Mouse (Mus musculus): ENCODE measurements around the gene Dtwd1.
"Not testable (repeated sequence)": the region's sequence is repeated elsewhere in the genome, so short reads cannot be mapped to it uniquely, and the experiment has no call there.

The Dtwd1 gene

DNA sequence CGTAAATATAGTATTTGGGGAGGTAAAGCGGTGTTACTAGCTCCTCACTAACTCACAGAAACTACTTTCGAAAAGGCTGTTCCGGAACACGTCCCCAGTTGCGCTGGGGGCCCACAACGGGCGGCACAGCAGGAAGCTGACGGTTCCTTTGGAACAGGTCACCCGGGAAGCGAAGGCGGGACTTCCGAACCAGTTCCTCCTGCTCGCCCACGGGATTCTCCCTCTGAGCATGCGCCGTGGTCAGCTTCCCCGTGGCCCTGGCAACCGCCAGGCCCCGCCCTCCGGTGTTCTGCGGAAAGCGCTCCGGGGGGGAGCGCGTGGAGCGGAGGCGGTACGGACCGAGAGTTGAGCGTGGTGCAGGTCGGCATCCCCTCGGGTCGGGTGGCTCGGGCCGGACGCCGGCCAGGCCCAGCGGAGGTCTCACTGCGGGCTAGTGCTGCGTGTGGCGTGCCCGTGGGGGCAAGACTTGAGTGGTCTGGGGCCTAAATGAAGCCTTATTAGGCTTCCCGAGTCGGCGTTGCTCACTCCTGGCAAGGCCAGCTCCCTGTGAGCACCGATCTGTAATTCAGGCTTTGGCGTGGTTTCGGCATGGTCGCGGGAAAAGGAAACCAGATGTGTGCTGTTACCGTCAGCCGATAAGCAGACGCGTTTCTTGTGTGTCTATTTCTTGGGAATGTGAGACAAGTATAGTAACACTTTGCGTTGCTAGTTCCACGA lies at the start of gene Dtwd1, which contains the start of gene Fam227b:
Dtwd1 (plus strand) TSS at position 287 of the 717 bp plus-strand sequence.
Fam227b (minus strand) TSS at position 150 of the 717 bp plus-strand sequence.
- peak; percentile 100 for DNase-seq (ENCODE audit: low spot score)

DNA sequence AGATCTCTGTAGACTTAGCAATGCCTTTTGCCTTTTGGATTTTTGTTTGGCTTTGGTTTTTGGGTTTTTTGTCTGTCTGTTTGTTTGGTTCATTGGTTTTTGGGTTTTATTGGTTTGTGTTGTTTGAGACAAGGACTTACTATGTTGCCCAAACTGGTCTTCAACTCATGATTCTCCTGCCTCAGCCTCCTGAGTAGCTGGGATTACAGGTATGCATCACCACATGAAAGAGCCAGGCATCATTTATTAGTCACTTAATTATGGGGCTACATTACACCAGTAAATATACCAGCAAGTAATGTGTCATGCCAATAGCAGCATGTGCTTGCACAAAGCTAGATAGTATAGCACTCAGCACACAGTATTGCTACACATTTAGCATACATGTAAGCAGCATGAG lies 4.2 kb upstream of the Dtwd1 start:
- DNase-seq (ENCODE audit: low spot score), result no peak

DNA sequence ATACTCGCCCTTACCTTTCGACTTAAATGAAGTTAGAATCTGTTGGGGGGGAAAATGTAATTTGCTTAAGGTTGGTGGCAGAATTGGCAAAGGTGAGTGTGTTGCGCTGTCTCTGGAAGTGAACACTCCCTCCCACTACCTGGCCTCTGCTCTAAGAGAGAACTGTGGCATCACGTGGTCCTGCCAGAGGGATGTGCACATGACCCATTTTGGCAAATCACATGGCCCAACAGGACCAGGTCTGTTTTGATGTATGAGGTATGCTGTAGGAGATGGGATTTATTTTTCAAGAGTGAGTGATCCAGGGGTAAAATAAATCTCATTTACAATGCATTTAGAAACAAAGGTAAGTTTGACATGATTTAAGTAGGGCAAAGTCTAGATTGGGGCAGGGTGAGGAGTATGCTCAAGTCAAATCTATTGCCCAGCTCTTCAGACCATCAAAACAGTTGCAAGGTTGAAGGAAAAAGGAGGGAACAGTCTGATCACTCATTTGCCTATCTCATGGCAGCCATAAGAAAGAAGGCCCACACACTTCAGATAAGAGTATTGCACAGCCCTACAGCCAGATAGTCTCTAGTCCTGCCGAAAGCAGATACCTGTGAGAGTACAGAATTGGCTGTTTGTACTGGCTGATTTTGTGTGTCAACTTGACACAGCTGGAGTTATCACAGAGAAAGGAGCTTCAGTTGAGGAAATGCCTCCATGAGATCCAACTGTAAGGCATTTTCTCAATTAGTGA lies 13.5 kb downstream of the Dtwd1 start:
- no peak for DNase-seq (ENCODE audit: low spot score)

DNA sequence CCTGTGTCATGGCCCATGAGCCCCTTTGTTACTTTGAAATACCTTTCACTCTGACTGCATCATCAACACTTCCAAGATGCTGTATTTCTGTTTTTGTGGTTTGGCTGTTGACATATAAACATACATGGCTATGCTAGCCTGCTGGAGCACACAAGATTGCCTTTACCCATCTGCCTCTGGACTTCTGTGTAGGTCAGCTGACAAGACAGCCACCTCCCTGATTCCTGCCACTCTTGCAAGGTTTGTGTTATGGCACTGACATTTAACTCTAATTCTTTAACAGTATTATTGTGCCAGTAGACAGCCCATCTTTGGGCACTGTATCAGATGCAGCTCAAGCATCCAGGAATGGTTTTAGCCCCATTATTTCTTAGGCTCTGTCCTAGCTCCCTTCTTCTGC lies 14.4 kb downstream of the Dtwd1 start:
- DNase-seq (ENCODE audit: low spot score), result no peak

DNA sequence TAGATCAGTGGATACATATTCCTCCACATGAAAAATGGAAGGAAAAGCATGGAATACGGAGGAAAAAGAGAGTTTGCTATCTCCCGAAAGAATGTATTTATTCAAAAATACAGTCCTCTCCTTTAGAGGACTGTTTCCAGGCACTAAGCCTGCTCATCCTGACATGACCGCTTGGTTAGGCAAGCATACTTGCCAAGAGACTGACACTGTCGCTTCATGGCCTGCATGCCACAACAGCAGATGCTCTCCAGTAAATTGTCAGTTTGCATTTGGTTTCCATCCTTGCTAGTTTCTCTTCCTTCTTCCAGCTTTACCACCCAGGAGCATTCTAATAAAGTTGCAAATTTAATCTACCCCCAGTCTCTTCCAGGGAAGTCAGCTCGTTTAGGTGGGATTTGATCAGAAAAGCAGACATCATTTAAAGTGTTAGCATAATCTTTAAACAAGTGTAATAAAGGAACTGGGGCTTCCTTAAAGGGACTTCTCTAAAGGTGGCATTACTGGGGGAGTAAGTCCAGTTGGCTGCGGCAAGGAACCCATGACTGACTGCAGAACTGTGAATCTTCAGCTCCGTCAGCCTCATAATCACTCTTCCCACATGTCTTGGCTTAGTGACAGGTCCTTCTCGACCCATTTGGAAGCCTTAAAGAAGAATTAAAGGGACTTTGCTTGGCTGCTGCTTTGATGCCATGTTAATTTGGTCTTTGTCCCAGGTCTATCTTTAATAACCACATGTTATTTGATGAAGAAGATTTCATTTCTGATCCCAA lies 15.1 kb downstream of the Dtwd1 start:
- DNase-seq (ENCODE audit: low spot score), result no peak

DNA sequence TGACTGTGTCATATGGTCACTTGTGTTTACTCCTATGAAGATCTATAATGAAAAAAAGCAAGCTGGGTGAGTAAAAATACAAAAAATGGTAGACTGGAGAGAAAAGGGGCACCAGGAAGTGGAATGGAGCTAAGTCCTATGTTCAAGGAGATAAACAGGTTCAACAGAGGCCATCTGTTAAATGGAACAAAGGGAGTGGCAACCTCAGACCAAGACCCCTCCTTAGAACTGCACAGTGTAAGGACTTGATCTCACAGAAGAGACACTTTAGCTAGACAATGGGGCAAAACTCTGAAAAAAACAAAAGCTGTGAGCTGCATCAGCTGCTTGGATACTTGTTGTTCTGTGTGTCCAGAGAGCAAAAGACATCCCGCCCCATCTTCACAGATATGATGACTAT lies 19.5 kb downstream of the Dtwd1 start:
- no peak for DNase-seq (ENCODE audit: low spot score)

DNA sequence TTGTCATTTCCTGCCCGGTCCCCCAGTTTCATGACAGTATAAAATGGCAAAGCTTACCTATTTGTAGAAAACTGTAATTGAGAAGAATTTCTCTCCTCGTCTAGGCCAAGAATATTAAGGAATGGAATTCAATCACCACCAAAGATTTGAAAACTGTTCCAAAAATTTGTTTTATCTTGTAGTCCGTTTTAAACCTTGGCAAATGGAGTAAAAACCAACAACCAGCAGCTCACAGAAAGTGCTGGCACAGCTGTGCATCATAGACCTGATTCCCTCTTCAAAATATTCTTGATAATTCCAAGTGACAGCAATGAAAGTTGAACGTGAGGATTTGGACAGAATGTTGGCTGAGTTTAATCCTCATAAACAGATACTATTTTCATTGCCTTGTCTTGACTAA lies 39.4 kb downstream of the Dtwd1 start:
- DNase-seq (ENCODE audit: low spot score), result no peak

DNA sequence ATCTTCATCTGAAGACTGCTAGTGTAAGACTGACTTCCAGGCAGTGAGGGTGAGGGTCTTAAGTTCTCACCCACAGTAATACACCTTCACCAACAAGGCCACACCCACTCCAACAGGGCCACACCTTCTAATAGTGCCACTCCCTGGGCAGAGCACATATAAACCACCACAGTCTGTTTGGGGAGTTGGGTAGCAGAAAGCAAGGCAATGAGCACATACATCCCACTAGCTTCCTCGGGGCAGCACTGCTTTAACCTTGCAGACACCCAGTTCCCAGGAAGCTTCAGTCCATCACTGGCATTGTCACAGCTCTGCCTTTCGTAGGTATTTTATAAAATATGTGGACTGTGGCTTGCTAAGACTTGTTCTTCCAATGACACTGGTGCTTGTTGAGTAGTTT lies 40.2 kb downstream of the Dtwd1 start:
- no peak for DNase-seq (ENCODE audit: low spot score)

DNA sequence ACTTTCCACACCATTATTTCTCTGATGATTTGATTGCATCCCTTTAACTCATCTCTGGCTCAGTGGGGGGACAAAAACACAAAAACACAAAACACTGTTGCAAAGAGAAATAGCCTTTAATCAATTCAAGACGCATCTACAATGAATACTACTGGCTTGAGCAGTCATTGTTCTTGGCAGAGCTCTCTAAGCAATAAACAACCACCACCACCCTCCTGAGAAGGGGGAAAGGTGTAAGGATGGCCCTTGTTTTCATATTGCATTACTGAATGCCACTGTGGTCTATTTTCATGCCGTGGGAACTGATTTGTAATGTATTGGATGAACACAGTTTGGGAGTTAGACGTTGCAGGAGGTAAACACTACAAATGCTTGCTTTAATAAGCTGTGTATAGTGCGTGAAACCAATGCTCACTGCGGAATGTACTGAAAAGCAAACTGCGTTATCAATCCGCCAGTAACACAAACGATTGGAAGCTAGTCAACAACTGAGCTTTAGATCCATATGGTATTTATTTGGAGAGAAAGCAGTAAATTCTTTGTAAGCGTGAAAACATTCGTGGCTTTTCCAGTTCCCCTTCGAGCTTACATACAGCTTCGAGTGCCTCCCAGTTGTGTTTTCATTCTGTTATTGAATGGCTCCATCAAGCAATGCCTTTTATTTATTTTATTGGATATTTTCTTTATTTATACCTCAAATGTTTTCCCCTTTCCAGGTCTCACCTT lies 43.9 kb downstream of the Dtwd1 start:
- DNase-seq (ENCODE audit: low spot score), result no peak

DNA sequence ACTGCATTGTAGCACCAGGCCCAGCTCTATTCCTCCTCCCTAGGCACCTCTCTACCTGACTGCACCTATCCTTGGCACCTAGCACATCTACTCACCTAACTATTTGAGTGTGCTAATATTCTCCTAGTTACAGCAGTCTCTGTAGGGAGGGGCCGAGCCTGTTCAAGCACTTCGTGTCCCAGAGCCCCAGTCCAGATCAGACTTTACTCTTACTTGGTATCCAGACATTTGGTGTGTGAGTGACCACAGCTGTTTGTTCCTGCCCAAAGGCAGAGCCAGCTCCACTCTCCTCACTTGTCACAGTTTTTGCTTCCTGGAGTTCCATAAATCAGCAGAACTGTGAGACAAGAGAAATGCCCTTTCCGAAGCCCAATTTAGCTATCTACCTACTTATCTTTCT lies 47.0 kb downstream of the Dtwd1 start:
- DNase-seq (ENCODE audit: low spot score), result no peak

DNA sequence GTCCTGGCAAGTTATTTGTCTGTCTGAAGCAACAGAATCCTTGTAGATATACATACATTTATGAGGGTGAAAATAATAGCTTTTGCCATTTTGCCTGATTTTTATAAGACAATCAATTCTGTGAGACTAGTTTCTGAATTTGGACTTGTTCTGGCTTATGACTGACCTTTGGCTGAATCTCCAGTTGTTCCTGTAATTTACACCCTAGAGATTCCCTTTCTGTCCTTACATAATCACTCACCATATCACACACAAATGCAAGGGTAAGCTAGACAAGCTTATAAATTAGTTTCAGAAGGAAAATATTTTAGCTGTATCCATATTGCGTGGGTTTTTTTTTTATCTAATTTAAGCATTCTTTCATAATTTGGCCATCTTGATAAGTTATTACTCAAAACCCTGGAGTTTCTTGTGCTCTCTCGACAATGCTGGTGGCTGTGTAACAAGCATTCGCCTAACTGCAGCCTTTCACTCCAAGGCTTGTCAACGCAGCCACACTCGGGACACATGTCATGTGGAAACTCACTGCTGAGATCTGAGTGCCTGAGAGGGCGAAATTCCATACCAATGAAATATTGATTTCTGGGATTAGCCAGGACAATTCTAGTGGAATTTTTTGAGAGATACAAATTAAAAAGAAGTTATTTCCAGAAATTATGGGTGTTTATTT lies 59.2 kb downstream of the Dtwd1 start:
- peak; percentile 75 for DNase-seq (ENCODE audit: low spot score)

DNA sequence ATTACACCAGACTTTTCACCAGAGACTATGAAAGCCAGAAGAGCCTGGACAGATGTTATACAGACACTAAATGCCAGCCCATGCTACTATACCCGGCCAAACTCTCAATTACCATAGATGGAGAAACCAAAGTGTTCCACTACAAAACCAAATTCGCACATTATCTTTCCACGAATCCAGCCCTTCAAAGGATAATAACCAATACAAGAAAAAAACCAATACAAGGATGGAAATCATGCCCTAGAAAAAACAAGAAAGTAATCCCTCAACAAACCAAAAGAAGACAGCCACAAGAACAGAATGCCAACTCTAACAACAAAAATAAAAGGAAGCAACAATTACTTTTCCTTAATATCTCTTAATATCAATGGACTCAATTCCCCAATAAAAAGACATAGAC lies 62.9 kb downstream of the Dtwd1 start, which contains the start of gene Gm17555:
Gm17555 (plus strand) TSS at position 301 of the 400 bp plus-strand sequence.
- DNase-seq (ENCODE audit: low spot score), result not testable (repeated sequence)

Measured in adipocyte (in vitro differentiated cells).